Mouse (Mus musculus): ENCODE measurements around the gene Lbhd2.

The Lbhd2 gene

DNA sequence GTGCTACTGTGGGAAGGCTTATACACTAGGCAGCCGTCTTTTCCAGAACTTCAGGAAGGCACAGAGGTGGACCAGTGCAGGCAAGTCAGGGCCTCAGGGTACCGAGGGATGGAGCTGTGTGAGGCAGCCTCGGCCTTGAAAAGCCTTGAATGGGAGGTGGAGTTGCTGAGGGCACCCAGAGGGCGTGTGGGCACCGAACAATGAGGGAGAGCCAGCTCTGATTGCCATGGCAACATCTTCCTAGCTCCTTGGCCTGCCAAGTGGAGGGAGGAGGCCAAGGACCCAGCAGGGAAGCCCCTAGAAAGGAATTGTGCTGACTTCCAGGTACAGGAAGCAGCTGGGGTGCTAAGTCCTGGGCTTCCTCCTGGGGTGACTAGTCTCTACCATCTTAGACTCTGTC, 3.0 kb downstream of the Lbhd2 start:
- no peak for DNase-seq

DNA sequence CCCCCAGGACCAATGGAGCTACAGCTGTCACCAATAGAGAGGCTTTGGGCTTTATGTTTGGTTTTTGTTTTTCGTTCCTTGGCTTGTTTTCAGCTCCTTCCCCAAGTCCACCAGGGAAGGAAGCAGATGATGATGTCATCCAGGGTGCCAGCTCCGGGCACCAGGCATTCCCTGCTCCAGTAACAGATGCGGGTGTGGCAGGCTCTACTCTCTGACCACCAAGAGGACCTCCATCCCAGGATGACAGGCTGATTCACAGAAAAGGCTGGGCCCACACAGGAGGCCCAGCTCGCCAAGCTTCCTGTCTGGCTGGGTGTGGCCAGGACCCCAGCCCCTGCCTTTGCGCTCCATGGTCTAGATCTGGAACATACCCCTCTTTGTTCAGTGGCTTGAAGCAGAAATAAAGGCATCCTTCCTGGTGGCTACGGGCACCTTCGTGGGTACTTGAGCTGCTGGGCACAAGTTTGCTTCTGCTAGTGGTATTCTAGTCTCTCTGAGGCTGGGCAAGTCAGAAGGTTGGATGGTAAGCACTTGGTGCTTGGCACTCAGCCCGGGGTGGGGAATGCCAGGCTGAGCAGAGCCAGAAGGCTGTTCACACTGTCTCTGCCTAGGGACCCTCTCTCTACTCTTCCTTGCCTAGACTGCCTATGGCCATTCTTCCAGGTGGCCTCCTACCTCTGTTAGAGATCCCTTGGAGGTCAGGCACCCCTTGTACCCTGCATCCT, 5.2 kb downstream of the Lbhd2 start:
- no peak for DNase-seq

GRCm38 (mm10) chr12:111412581-111413284, 6.1 kb downstream of the Lbhd2 start:
- DNase-seq: no peak

DNA sequence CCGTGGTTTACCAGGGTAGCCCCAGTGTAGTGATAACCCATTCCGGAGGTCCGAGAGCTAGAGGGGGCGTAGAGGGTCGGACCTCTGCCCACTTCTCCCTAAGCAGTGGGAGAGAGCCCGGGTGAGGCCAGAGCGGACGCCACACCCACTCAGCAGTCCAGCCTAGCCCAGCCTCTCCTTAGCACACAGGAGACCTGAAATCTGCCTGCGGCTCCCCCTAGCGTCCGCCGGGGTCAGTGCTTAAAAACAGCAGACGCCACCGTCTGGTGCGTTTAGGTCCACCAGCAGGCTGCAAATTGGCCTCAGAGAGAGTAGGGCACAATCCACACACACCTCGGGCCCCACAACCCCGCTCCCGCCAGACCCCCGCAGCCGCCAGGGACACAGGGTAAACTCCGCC, 6.7 kb downstream of the Lbhd2 start:
- peak; percentile 67 to 70 for DNase-seq

- DNase-seq: no peak
These were observed 10.5 kb downstream of the Lbhd2 start, which contains the start of gene Exoc3l4 for GRCm38 (mm10) chr12:111416921-111417779. Gene Exoc3l4 (plus strand): TSS chr12:111417017.

- no peak for DNase-seq
These were observed 13.3 kb downstream of the Lbhd2 start for GRCm38 (mm10) chr12:111419918-111420317.

GRCm38 (mm10) chr12:111420946-111421709, 14.5 kb downstream of the Lbhd2 start:
- DNase-seq: no peak

DNA sequence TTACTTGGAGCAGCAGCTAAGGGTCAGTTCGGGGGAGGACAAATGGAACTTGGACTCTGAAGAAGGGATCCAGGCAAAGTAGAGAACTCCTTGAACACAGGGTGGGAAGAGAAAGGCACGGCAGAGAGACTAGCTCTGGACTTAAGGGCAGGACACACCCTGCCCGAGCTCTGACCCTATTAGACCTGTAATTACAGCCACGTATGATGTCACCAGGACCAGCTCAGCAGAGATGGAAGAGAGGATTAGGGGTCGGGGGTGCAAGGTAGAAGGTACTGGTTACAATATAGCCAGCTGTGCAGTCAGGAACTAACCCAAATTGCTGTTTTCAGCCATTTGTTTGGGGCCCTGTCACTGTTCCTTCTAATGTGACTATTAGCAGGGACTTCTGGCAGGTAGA, 16.2 kb downstream of the Lbhd2 start:
- no peak for DNase-seq

DNA sequence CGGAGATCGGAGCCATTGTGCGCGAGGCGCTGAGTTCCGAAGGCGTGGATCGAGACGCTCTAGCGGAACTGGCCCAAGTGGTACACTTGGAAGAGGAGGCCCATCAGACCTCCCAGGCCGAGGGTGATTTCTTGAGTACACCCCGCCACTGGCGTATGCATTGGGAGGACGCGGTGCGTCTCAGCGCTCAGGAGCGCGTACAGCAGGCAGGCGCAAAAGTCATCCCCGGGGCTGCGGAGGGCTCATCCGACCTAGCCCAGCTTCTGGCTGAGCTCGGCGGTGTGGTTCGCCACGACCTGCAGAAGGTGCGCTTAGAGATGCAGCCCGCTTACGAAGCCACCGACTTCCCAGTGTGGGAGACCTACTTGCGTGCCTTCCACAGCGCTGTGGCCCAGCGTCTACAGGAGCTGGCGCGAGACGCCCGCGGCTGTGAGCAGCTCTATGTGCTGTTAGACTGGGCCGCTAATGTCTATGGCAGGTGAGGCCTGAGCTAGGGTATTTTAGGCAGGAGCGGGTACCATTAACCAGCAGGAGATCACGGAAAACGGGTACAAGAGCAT, 17.0 kb downstream of the Lbhd2 start:
- no peak for DNase-seq

GRCm38 (mm10) chr12:111424547-111424946, 17.9 kb downstream of the Lbhd2 start:
- DNase-seq: no peak

DNA sequence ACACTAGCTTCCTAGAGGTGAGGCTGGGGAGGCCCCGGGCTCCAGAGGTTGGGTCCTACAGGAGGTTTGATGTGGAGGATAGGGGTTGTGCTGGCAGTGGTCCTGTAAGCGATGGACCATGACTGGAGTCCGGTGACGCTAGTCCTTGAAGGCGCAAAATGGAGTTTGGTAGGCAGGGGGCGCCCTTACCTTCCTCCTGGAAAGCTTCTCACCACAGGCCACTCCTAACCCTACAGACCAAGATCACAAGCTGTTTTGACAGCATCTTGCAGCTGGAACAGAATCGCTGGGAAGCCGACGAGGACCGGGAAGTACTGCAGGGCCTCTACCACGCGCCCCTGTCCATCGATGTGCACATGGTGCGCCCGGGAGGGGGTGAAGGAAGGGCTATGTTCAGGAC, 18.6 kb downstream of the Lbhd2 start:
- DNase-seq: peak; percentile 51 to 52

GRCm38 (mm10) chr12:111425789-111426460, 19.3 kb downstream of the Lbhd2 start:
- DNase-seq: peak; percentile 76 to 84

- DNase-seq: no peak
These were observed 21.0 kb downstream of the Lbhd2 start for GRCm38 (mm10) chr12:111427438-111428113.

GRCm38 (mm10) chr12:111428364-111428763, 21.8 kb downstream of the Lbhd2 start:
- DNase-seq: no peak

DNA sequence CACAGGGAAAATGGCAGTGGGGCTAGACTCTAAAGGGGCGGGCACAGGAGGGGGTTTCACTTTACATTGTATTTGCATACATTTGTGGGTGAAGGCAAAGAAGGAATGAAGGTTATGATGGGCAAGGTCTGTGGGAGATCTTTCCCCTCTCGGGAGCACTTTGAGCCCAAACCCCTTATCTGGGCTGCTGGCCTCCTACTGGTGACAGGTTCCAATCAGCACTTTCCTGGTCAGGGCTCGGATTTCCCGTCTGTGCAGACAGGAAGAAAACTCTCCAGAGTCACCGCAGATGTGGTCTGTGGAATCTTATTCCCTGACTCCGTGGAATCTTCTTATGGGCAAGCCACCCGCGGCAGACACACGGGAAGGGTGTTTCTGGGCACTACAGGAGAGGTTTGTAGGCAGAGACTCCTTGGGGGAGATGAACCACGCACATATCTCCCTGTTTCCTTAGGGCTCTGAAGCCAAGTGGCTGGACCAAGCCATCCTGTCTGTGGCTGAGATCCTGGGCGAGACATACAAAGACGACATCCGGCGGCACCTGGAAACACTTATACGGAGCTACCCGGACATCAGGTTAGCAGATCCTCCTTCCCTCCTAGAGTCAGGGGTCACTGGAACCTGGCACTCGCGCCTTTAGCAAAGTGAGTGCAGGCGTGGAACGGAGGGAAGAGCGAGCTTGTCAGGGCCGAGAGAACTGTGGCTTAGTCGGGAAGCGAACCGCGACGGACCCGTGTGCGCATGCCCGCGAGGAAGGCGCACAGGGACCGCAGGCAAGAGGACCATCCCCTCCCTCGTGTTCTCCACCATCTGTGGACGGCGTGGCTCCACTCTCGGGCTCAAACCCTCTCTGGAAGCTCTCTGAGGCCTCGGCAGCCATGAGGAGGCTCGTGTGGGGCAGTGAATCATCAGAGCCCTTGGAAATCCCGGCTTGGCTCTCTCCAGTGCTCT, 22.6 kb downstream of the Lbhd2 start:
- DNase-seq: no peak

GRCm38 (mm10) chr12:111430049-111430867, 23.6 kb downstream of the Lbhd2 start:
- DNase-seq: no peak

DNA sequence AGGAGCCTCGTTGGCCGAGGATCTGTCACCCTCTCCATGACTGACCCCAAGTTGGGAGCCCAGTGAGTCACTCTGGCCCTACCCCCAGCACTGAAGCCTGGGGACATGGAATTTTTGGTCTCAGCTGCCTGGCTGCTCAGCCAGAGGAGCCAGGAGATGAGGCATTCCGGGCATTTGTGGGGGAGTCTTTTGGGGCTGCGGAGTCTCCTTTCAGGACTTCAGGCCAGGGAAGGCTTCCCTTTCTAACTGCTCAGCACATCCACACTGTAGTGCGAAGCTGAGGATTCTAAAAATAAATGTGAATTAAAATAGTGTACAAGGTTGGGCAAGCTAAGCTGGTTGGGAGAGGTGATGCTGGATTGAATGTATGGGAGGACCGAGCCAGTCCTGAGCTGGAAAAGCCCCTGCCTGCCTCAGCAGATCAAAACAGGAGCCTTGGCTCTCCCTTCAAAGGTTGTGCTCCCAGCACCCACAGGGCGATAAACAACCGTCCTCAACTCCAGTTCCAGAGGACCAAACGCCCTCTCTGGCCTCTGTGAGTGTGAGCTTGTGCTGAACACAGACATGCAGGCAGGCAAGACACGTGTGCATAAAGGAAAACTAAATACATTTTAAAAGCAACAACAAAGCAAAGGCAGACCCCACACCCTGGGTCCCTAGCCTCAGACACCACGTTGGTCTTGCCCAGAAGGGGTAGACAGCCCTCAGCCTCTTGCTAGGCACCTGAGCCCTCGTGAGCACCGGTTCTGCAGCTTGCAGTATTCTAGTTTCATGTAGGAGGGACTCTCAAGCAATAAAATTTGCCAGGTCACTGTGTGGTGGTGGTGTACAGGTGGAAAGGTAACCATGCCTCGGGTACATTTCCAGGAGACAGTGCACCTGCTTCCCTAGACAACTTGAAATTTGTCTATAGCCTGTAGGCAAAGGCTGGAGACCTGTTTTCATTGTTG, 24.5 kb downstream of the Lbhd2 start:
- no peak for DNase-seq

DNA sequence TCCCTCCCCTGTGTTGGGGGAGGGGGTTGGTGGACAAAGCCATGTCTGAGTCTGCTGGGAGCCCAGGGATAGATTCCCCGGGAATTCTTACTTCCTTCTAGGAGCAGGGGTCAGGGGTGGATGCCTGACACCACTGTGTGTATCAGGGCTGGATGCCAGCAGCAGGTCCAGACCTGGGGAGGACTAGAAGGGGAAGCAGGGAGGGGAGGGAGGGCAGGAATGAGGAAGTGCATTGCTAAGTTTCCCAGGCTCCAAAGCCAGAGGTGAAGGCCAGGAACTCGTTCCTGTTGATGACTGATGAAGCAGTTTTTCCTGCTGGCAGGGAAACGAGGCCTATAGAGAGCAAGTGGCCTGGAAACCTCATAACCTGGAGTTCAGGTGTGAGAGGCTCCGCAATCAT, 25.5 kb downstream of the Lbhd2 start:
- DNase-seq: no peak
